Mouse (Mus musculus) naive thymus-derived CD4-positive, alpha-beta T cell, adult 2 months (primary cell): Measurements from ENCODE around the gene Gm3376.
"Not testable (repeated sequence)": the region's sequence is repeated elsewhere in the genome, so short reads cannot be mapped to it uniquely, and the experiment has no call there.

ENCODE experiments used
- DNase-seq: peaks from one replicate; pipeline ENCODE4 v3.0.0-alpha.2; 2011; ENCODE audit warnings: low read depth

Gene Gm3376

DNA sequence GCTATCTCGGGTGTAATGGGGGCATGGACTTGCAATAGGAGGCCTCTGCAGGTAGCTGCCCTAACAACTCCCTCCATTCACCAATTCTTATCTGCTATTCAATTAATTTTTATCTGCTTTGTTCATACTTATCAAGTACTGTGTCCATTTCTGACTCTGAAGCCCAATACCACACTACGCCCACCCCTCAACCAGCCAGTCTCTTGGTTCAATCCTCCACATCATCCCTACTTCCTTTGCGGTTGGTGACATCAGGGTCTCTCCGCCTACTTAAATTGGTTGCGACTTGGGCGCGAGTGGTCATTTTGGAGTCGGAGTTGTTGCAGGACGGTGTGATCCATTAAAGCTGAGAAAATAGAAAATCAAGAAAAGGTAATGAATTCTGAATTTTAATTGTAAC, at the start of gene Gm3376:
TSS of gene Gm3376 (plus strand) at position 301 of the 400 bp plus-strand sequence.
- not testable (repeated sequence) for DNase-seq
